Mouse (Mus musculus) heart, embryonic 13.5 days (tissue): ENCODE data around the gene Ppcs. TPM values are rescaled to one million over a fixed set of nuclear protein-coding genes. Genes with fewer than 3 reads are reported as not detected.

Source experiments
- ATAC-seq: fragments of 200-750 bp; cut with Nextera tagmentation; 2 replicates; pipeline ENCODE4 v1.8.0; 2017; ENCODE audit warnings: moderate TSS enrichment; ENCODE audit not compliant: insufficient number of reproducible peaks, low FRiP score, low TSS enrichment; ENCODE audit errors: extremely low read depth
- H3K27ac ChIP-seq: fragments of 300-500 bp; sonication (generic); replicated peaks from 2 replicates; pipeline ENCODE4 v1.5.1; 2015; ENCODE audit warnings: moderate library complexity, mild to moderate bottlenecking, inconsistent platforms
- H3K27me3 ChIP-seq: fragments of 300-500 bp; sonication (generic); replicated peaks from 2 replicates; pipeline ENCODE4 v1.6.1; 2015; ENCODE audit warnings: mild to moderate bottlenecking, inconsistent platforms
- H3K36me3 ChIP-seq: fragments of 300-500 bp; sonication (generic); 2 replicates; pipeline ENCODE4 v1.6.1; 2015; ENCODE audit warnings: mild to moderate bottlenecking, inconsistent platforms
- H3K4me1 ChIP-seq: fragments of 300-500 bp; sonication (generic); 2 replicates; pipeline ENCODE4 v1.6.1; 2015; ENCODE audit warnings: inconsistent platforms
- H3K4me2 ChIP-seq: fragments of 300-500 bp; sonication (generic); 2 replicates; pipeline ENCODE4 v1.6.1; 2015; ENCODE audit warnings: inconsistent platforms, mild to moderate bottlenecking, moderate library complexity
- H3K4me3 ChIP-seq: fragments of 300-500 bp; sonication (generic); 2 replicates; pipeline ENCODE4 v1.5.1; 2015; ENCODE audit warnings: moderate library complexity, mild to moderate bottlenecking, inconsistent platforms
- H3K9ac ChIP-seq: fragments of 300-500 bp; sonication (generic); 2 replicates; pipeline ENCODE4 v1.6.1; 2015; ENCODE audit warnings: inconsistent platforms, mild to moderate bottlenecking, moderate library complexity
- H3K9me3 ChIP-seq: fragments of 300-500 bp; sonication (generic); 2 replicates; pipeline ENCODE4 v1.6.1; 2016; ENCODE audit warnings: inconsistent platforms
- WGBS: fragments of 180-500 bp; shearing (Covaris S2); methylation state at CpG from one replicate; pipeline ENCODE4 v1.1.7; 2015; ENCODE audit warnings: mixed read lengths; 5-methylcytosine and 5-hydroxymethylcytosine counted together
- polyA plus RNA-seq: library from polyadenylated mRNA; unstranded; fragments of >200 nt; fragmentation: Nextera tagmentation; extraction: Ambion mirVana; gene quantifications from 2 replicates; pipeline ENCODE4 v1.2.1, GENCODE M21; 2015

Gene Ppcs
- polyA plus RNA-seq, 1 experiment from 2014 or later: 28.0 TPM

DNA sequence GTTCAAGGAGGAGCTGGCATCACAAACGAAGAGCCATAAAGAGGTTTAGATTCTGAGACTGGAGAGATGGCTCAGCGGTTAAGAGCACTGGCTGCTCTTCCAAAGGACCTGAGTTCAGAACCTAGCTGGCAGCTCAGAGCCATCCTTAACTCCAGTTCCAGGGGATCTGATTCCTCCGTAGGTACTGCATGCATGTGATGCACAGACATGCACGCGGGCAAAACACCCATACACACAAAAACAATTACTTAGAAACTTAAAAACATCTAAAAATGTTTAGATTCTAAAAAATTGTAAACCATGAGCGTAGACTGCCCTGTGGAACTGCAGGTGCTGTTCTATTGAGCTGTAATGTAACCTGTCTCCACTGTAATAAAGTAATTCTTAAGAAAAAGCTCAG lies 52.8 kb downstream of the Ppcs start:
- ATAC-seq: no peak
- 79% methylated on average over 6 of the region's 6 CpGs for WGBS
- H3K4me2 ChIP-seq: no peak overlapping the region
- H3K4me3 ChIP-seq: no peak overlapping the region
- no peaks in the 10 kb centered on the region for H3K36me3 ChIP-seq
- H3K27me3 ChIP-seq: no peaks in the 10 kb centered on the region
- 0 out of 2 replicates have a peak, but pooled peaks cover 3% of the 10 kb centered on the region for H3K4me1 ChIP-seq
- no peak overlapping the region for H3K27ac ChIP-seq
- H3K9ac ChIP-seq: no peak overlapping the region
- H3K9me3 ChIP-seq: no peaks in the 10 kb centered on the region

Other genes with a start within 250 kb of the Ppcs start
- 8.5 and 9.5 TPM in 2 replicates for gene Zfp691, start 248.2 kb downstream of the Ppcs start, polyA plus RNA-seq
- gene Ermap, start 232.4 kb downstream of the Ppcs start, polyA plus RNA-seq: 11.5 and 16.0 TPM in 2 replicates
- gene Svbp, start 227.1 kb downstream of the Ppcs start, polyA plus RNA-seq: 124 and 135 TPM in 2 replicates
- not detected in 2 replicates for gene Tmem269, start 204.2 kb downstream of the Ppcs start, polyA plus RNA-seq
- gene AU022252, start 189.7 kb downstream of the Ppcs start, polyA plus RNA-seq: 26.4 and 27.3 TPM in 2 replicates
- gene P3h1, start 189.5 kb downstream of the Ppcs start, polyA plus RNA-seq: 32.7 and 35.5 TPM in 2 replicates
- not detected in 2 replicates for gene Cldn19, start 167.0 kb downstream of the Ppcs start, polyA plus RNA-seq
- gene Ybx1, start 127.8 kb downstream of the Ppcs start, polyA plus RNA-seq: 536 TPM in 2 replicates
- 50.7 and 60.6 TPM in 2 replicates for gene Ppih, start 101.9 kb downstream of the Ppcs start, polyA plus RNA-seq
- 1.9 and 2.9 TPM in 2 replicates for gene Ccdc30, start 6.9 kb downstream of the Ppcs start, polyA plus RNA-seq
- gene Zmynd12, start 394 bp upstream of the Ppcs start, polyA plus RNA-seq: 0.13 and 0.29 TPM in 2 replicates
- gene Rimkla, start 70.2 kb upstream of the Ppcs start, polyA plus RNA-seq: 4.1 and 4.4 TPM in 2 replicates
- 19.1 and 19.5 TPM in 2 replicates for gene Foxj3, start 114.6 kb upstream of the Ppcs start, polyA plus RNA-seq
- gene Frg2f1, start 117.1 kb upstream of the Ppcs start, polyA plus RNA-seq: 2.9 and 5.6 TPM in 2 replicates
- gene Guca2a, start 215.3 kb upstream of the Ppcs start, polyA plus RNA-seq: not detected in 2 replicates
- not detected in 2 replicates for gene Guca2b, start 236.5 kb upstream of the Ppcs start, polyA plus RNA-seq